Mouse (Mus musculus) hindbrain, embryonic 14.5 days (tissue): ENCODE measurements around the gene Creld1. TPM values are rescaled to one million over a fixed set of nuclear protein-coding genes. Genes with fewer than 3 reads are reported as not detected.

Experiments used
- ATAC-seq: fragments of 200-750 bp; cut with Nextera tagmentation; 2 replicates; pipeline ENCODE4 v1.8.0; 2017; ENCODE audit warnings: moderate number of reproducible peaks, mild to moderate bottlenecking, moderate TSS enrichment, moderate library complexity; ENCODE audit not compliant: low FRiP score
- DNase-seq: peaks from one replicate; pipeline ENCODE4 v3.0.0-alpha.2; 2015; ENCODE audit warnings: low spot score
- H3K27ac ChIP-seq: fragments of 300-500 bp; sonication (generic); 2 replicates; pipeline ENCODE4 v1.5.1; 2014; ENCODE audit warnings: mild to moderate bottlenecking, moderate library complexity
- H3K27me3 ChIP-seq: fragments of 300-500 bp; sonication (generic); 2 replicates; pipeline ENCODE4 v1.6.1; 2014; ENCODE audit warnings: mild to moderate bottlenecking, low read length, mixed read lengths; ENCODE audit not compliant: control insufficient read depth, insufficient read depth
- H3K36me3 ChIP-seq: fragments of 300-500 bp; sonication (generic); replicated peaks from 2 replicates; pipeline ENCODE4 v1.6.1; 2014; ENCODE audit not compliant: control insufficient read depth, insufficient read depth
- H3K4me1 ChIP-seq: fragments of 300-500 bp; sonication (generic); replicated peaks from 2 replicates; pipeline ENCODE4 v1.6.1; 2014; ENCODE audit warnings: antibody characterized with exemption, low read length, mixed read lengths; ENCODE audit not compliant: control insufficient read depth, insufficient read depth
- H3K4me2 ChIP-seq: fragments of 300-500 bp; sonication (generic); replicated peaks from 2 replicates; pipeline ENCODE4 v1.6.1; 2014; ENCODE audit warnings: mild to moderate bottlenecking, moderate library complexity
- H3K4me3 ChIP-seq: fragments of 300-500 bp; sonication (generic); replicated peaks from 2 replicates; pipeline ENCODE4 v1.5.1; 2014; ENCODE audit warnings: mild to moderate bottlenecking, low read length
- H3K9ac ChIP-seq: fragments of 300-500 bp; sonication (generic); 2 replicates; pipeline ENCODE4 v1.6.1; 2014
- H3K9me3 ChIP-seq: fragments of 300-500 bp; sonication (generic); 2 replicates; pipeline ENCODE4 v1.6.1; 2016; ENCODE audit warnings: low read length; ENCODE audit not compliant: control insufficient read depth
- WGBS: fragments of 180-500 bp; shearing (Covaris S2); extraction: QIAGEN DNeasy Blood & Tissue Kit; methylation state at CpG from one replicate; pipeline ENCODE4 v1.1.7; 2014; 5-methylcytosine and 5-hydroxymethylcytosine counted together
- polyA plus RNA-seq: library from polyadenylated mRNA; unstranded; fragments of >200 nt; fragmentation: Nextera tagmentation; extraction: Ambion mirVana; gene quantifications from 2 replicates; pipeline ENCODE4 v1.2.1, GENCODE M21; 2014

Gene Creld1
- 61.5 and 69.9 TPM in 2 replicates for polyA plus RNA-seq

- Histone ChIP-seq H3K27ac (peak within 1 kb of the TSS; percentile 89), H3K36me3 (peaks cover 25% of the 10 kb centered on the region), H3K9me3 (no peaks in the 10 kb centered on the region), H3K4me1 (peaks cover 31% of the 10 kb centered on the region), H3K4me3 (peak within 1 kb of the TSS; percentile 66), H3K27me3 (no peaks in the 10 kb centered on the region; the same call in none of the 2 replicates), H3K9ac (peak within 1 kb of the TSS; percentile 93), H3K4me2 (peak within 1 kb of the TSS; percentile 70)
- DNase-seq (peak; percentile 91), ATAC-seq (peak; percentile 96)
- under 1% methylated on average over 26 of the region's 26 CpGs for WGBS
Measured at GRCm38 (mm10) chr6:113483100-113483615, at the start of gene Creld1. Gene Creld1 (plus strand): TSS chr6:113483297.

- WGBS: 70% methylated on average over 3 of the region's 3 CpGs
- Histone ChIP-seq H3K4me1 (no peaks in the 10 kb centered on the region), H3K4me2 (no peak overlapping the region), H3K9me3 (no peaks in the 10 kb centered on the region), H3K9ac (no peak overlapping the region), H3K27me3 (no peaks in the 10 kb centered on the region), H3K27ac (no peak overlapping the region), H3K36me3 (no peaks in the 10 kb centered on the region), H3K4me3 (no peak overlapping the region)
- ATAC-seq (no peak), DNase-seq (no peak)
Measured at GRCm38 (mm10) chr6:113433661-113434060, 49.4 kb upstream of the Creld1 start.

GRCm38 (mm10) chr6:113434691-113435090 is 48.4 kb upstream of the Creld1 start:
- Histone ChIP-seq H3K36me3 (no peaks in the 10 kb centered on the region), H3K9ac (no peak overlapping the region), H3K4me1 (no peaks in the 10 kb centered on the region), H3K9me3 (no peaks in the 10 kb centered on the region), H3K27me3 (no peaks in the 10 kb centered on the region), H3K4me3 (no peak overlapping the region), H3K4me2 (no peak overlapping the region), H3K27ac (no peak overlapping the region)
- 75% methylated on average over 7 of the region's 7 CpGs for WGBS
- ATAC-seq (no peak), DNase-seq (no peak)

- no peaks in the 10 kb centered on the region for H3K27me3 ChIP-seq
- H3K9me3 ChIP-seq: no peaks in the 10 kb centered on the region
- H3K4me2 ChIP-seq: no peak within 1 kb of the TSS
- WGBS: 73% methylated on average over 9 of the region's 9 CpGs
- H3K4me1 ChIP-seq: no peaks in the 10 kb centered on the region
- no peak for DNase-seq
- no peak within 1 kb of the TSS for H3K9ac ChIP-seq
- no peak for ATAC-seq
- no peak within 1 kb of the TSS for H3K27ac ChIP-seq
- H3K4me3 ChIP-seq: no peak within 1 kb of the TSS
- H3K36me3 ChIP-seq: no peaks in the 10 kb centered on the region
Measured at GRCm38 (mm10) chr6:113435664-113436205, 47.4 kb upstream of the Creld1 start, which contains the start of gene Cidec. Gene Cidec (minus strand): TSS chr6:113435760.

- 80% methylated on average over 12 of the region's 12 CpGs for WGBS
- no peak overlapping the region for H3K9ac ChIP-seq
Measured at GRCm38 (mm10) chr6:113437135-113437534, 46.0 kb upstream of the Creld1 start.

GRCm38 (mm10) chr6:113438721-113439430 is 44.2 kb upstream of the Creld1 start:
- no peaks in the 10 kb centered on the region for H3K27me3 ChIP-seq
- H3K9ac ChIP-seq: no peak overlapping the region
- H3K27ac ChIP-seq: no peak overlapping the region
- no peaks in the 10 kb centered on the region for H3K36me3 ChIP-seq
- ATAC-seq: no peak
- H3K4me1 ChIP-seq: peaks cover 12% of the 10 kb centered on the region
- H3K4me2 ChIP-seq: no peak overlapping the region
- no peaks in the 10 kb centered on the region for H3K9me3 ChIP-seq
- H3K4me3 ChIP-seq: no peak overlapping the region
- WGBS: 70% methylated on average over 12 of the region's 12 CpGs
- no peak for DNase-seq

More at GRCm38 (mm10) chr6:113437135-113437534, 46.0 kb upstream of the Creld1 start:
- Histone ChIP-seq H3K4me2 (no peak overlapping the region), H3K9me3 (no peaks in the 10 kb centered on the region), H3K27ac (no peak overlapping the region), H3K4me1 (peaks cover 2% of the 10 kb centered on the region; the same call in 1 of the 2 replicates), H3K36me3 (no peaks in the 10 kb centered on the region), H3K27me3 (no peaks in the 10 kb centered on the region), H3K4me3 (no peak overlapping the region)
- DNase-seq (no peak), ATAC-seq (no peak)

GRCm38 (mm10) chr6:113440686-113441085 is 42.4 kb upstream of the Creld1 start:
- WGBS: 87% methylated on average over 3 of the region's 3 CpGs
- no peak for DNase-seq
- 0 out of 2 replicates have a peak, but pooled peaks cover 3% of the 10 kb centered on the region for H3K36me3 ChIP-seq
- H3K27ac ChIP-seq: no peak overlapping the region
- no peak overlapping the region for H3K4me3 ChIP-seq
- H3K9me3 ChIP-seq: no peaks in the 10 kb centered on the region
- no peak for ATAC-seq
- peaks cover 12% of the 10 kb centered on the region for H3K4me1 ChIP-seq
- H3K4me2 ChIP-seq: no peak overlapping the region
- no peaks in the 10 kb centered on the region for H3K27me3 ChIP-seq
- no peak overlapping the region for H3K9ac ChIP-seq

GRCm38 (mm10) chr6:113441147-113441680 is 41.9 kb upstream of the Creld1 start:
- H3K27me3 ChIP-seq: no peaks in the 10 kb centered on the region
- peaks cover 12% of the 10 kb centered on the region for H3K4me1 ChIP-seq
- no peak overlapping the region for H3K4me3 ChIP-seq
- no peak overlapping the region for H3K4me2 ChIP-seq
- no peak overlapping the region for H3K9ac ChIP-seq
- H3K27ac ChIP-seq: no peak overlapping the region
- no peak for ATAC-seq
- DNase-seq: peak; percentile 84
- H3K9me3 ChIP-seq: no peaks in the 10 kb centered on the region
- 0 out of 2 replicates have a peak, but pooled peaks cover 3% of the 10 kb centered on the region for H3K36me3 ChIP-seq
- WGBS: 53% methylated on average over 7 of the region's 7 CpGs

GRCm38 (mm10) chr6:113442087-113442441 is 41.0 kb upstream of the Creld1 start:
- no peaks in the 10 kb centered on the region for H3K27me3 ChIP-seq
- peak overlapping the region; percentile 80 for H3K4me2 ChIP-seq
- peaks cover 9% of the 10 kb centered on the region for H3K36me3 ChIP-seq
- DNase-seq (peak; percentile 27), ATAC-seq (peak; percentile 42; the same call in 1 of the 2 replicates)
- peaks cover 12% of the 10 kb centered on the region for H3K4me1 ChIP-seq
- peak overlapping the region; percentile 63 for H3K27ac ChIP-seq
- H3K4me3 ChIP-seq: peak overlapping the region; percentile 75
- no peaks in the 10 kb centered on the region for H3K9me3 ChIP-seq
- H3K9ac ChIP-seq: peak overlapping the region; percentile 86
- WGBS: 42% methylated on average over 9 of the region's 9 CpGs
